Mouse (Mus musculus): ENCODE results near the gene H2-DMb2. TPM values are rescaled to one million over a fixed set of nuclear protein-coding genes. Genes with fewer than 3 reads are reported as not detected.

Gene H2-DMb2
- total and polyA plus RNA-seq, 3 experiments = 0.77 to 1.5 TPM; not detected in 1

DNA sequence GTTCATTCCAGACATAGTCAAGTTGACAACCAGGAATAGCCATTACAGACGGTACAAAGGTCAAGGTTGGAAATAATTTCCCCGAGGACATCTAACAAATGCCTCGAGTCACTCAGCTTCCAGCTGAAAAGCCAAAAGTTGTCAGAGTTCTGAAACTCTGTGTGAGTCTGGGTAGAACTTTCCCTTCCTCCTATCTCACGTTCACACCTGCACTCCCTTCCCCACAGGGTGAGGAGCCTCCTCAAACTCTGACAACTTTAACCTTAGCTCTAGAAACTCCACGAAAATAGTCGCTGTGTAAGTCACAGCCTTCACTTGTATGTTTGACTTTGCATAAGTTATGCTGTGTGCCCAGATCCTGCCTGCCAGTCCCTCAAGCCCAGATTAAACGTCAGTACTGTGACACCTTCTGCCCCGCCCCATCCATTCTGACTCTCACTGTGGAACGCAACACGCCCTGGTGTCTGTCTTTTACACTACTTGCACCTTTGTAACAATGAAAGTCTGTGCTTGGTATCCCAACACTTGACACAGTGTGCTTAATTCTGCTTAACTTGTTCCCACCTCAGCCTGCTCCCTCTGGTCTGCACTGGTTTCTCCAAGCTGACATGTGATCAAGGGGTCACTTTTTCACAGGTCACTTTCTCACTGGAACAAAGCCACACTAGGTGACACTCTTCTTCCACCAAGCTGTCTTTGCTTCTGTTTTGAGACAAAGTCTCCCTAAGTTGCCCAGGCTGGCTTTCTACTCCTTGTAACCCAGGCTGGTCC, 44.2 kb upstream of the H2-DMb2 start:
- Histone ChIP-seq H3K36me3 (ENCODE audit: control insufficient read depth in 1 of 2, insufficient read depth in 2 of 2, low read length in 2 of 2) (no peaks in the 10 kb centered on the region), H3K4me1 (ENCODE audit: control insufficient read depth in 1 of 2, insufficient read depth in 2 of 2, low read length in 2 of 2) (no peaks in the 10 kb centered on the region; a peak in 1 of 4 replicates)

DNA sequence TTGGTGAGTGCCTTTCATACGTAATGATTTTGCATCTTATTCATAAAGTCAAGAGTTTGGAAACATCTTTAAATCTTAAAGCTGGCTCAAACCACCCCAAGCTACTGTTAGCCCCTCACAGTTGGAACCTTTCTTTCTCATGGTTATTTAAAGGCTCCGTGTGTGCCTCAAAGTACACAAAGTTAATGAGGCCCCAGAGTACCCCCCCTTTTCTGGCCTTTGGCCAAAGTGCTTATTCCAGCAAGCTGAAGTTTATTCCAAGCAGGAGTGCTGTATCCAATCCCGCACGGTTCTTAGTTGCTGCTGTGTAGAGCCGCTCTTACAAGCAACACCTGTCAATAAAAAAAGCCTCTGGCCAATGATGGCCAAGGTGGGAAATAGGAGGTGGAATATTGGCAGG, 43.6 kb upstream of the H2-DMb2 start:
- Histone ChIP-seq H3K36me3 (ENCODE audit: control insufficient read depth in 1 of 2, insufficient read depth in 2 of 2, low read length in 2 of 2) (no peaks in the 10 kb centered on the region), H3K4me3 (ENCODE audit: control insufficient read depth in 1 of 2, insufficient read depth in 1 of 2, low read depth in 2 of 2, low read length in 2 of 2) (no peak overlapping the region), H3K27me3 (ENCODE audit: control insufficient read depth in 1 of 2, insufficient read depth in 2 of 2, low read length in 2 of 2) (no peaks in the 10 kb centered on the region), H3K27ac (ENCODE audit: control insufficient read depth, low read depth, low read length) (no peak overlapping the region), H3K9me3 (replicated peaks; ENCODE audit: insufficient read depth, low read length) (no peaks in the 10 kb centered on the region), H3K4me1 (ENCODE audit: control insufficient read depth in 1 of 2, insufficient read depth in 2 of 2, low read length in 2 of 2) (no peaks in the 10 kb centered on the region; a peak in 1 of 4 replicates), H3K9ac (ENCODE audit: control insufficient read depth, low read depth, low read length, poor library complexity, severe bottlenecking) (no peak overlapping the region), H3K79me2 (ENCODE audit: control insufficient read depth, insufficient read depth, low read length, poor library complexity) (no peaks in the 10 kb centered on the region)
- no peak for DNase-seq (ENCODE audit: low read depth, low spot score)
- TF ChIP-seq USF2 (IDR thresholded peaks at IDR 0.05; ENCODE audit: borderline replicate concordance in 1 of 2, insufficient read depth in 1 of 2, low read depth in 1 of 2, low read length in 2 of 2) = no peak
- TF ChIP-seq ZMIZ1 (IDR thresholded peaks at IDR 0.05; ENCODE audit: low read depth, low read length) = no peak
- TF ChIP-seq NRF1 (IDR thresholded peaks at IDR 0.05; ENCODE audit: insufficient read depth, low read depth, low read length, poor library complexity, severe bottlenecking) = no peak
- no peak for TF ChIP-seq BHLHE40 (IDR thresholded peaks at IDR 0.05; ENCODE audit: borderline replicate concordance, low read depth, low read length)
- TF ChIP-seq RCOR1 (IDR thresholded peaks at IDR 0.05; ENCODE audit: low read depth, low read length) = no peak
- no peak for TF ChIP-seq ZKSCAN1 (IDR thresholded peaks at IDR 0.05; ENCODE audit: low read depth, low read length)
- TF ChIP-seq POLR2A (IDR thresholded peaks at IDR 0.05; ENCODE audit: control insufficient read depth in 1 of 2, insufficient read depth in 1 of 2, low read depth in 1 of 2, low read length in 2 of 2, poor library complexity in 1 of 2) = no peak
- TF ChIP-seq KAT2A (conservative IDR thresholded peaks at IDR 0.05; ENCODE audit: low read depth, low read length) = no peak
- no peak for TF ChIP-seq CTCF (IDR thresholded peaks at IDR 0.05 in 2 of 3, conservative IDR thresholded peaks at IDR 0.05 in 1 of 3; ENCODE audit: control insufficient read depth in 1 of 3, insufficient read depth in 1 of 3, low read depth in 2 of 3, low read length in 3 of 3, poor library complexity in 1 of 3, severe bottlenecking in 1 of 3)

More for the DNA sequence above, 44.2 kb upstream of the H2-DMb2 start:
- H3K4me3 ChIP-seq (ENCODE audit: control insufficient read depth in 1 of 2, insufficient read depth in 1 of 2, low read depth in 2 of 2, low read length in 2 of 2) = no peak overlapping the region
- no peak for DNase-seq (ENCODE audit: low read depth, low spot score)
- H3K27ac ChIP-seq (ENCODE audit: control insufficient read depth, low read depth, low read length) = no peak overlapping the region
- no peaks in the 10 kb centered on the region for H3K27me3 ChIP-seq (ENCODE audit: control insufficient read depth in 1 of 2, insufficient read depth in 2 of 2, low read length in 2 of 2)
- no peak for TF ChIP-seq EP300 (IDR thresholded peaks at IDR 0.05; ENCODE audit: low read depth in 1 of 2, low read length in 2 of 2)
- TF ChIP-seq USF1 (IDR thresholded peaks at IDR 0.05; ENCODE audit: low read depth, low read length) = no peak
- TF ChIP-seq TAL1 (IDR thresholded peaks at IDR 0.05; ENCODE audit: low read length) = peak; percentile 41; the same call in 1 of the 2 replicates
- no peak for TF ChIP-seq TBP (IDR thresholded peaks at IDR 0.05; ENCODE audit: low read depth, low read length)
- no peak for TF ChIP-seq POLR2AphosphoS5 (IDR thresholded peaks at IDR 0.05; ENCODE audit: borderline replicate concordance, low read depth, low read length)
- no peak for TF ChIP-seq ZC3H11A (IDR thresholded peaks at IDR 0.05; ENCODE audit: low read depth, low read length)
- no peaks in the 10 kb centered on the region for H3K79me2 ChIP-seq (ENCODE audit: control insufficient read depth, insufficient read depth, low read length, poor library complexity)
- no peak overlapping the region for H3K9ac ChIP-seq (ENCODE audit: control insufficient read depth, low read depth, low read length, poor library complexity, severe bottlenecking)
- H3K9me3 ChIP-seq (replicated peaks; ENCODE audit: insufficient read depth, low read length) = no peaks in the 10 kb centered on the region
